ENCODE assay signal across 18 mouse cellular contexts in the genomic region with DNA sequence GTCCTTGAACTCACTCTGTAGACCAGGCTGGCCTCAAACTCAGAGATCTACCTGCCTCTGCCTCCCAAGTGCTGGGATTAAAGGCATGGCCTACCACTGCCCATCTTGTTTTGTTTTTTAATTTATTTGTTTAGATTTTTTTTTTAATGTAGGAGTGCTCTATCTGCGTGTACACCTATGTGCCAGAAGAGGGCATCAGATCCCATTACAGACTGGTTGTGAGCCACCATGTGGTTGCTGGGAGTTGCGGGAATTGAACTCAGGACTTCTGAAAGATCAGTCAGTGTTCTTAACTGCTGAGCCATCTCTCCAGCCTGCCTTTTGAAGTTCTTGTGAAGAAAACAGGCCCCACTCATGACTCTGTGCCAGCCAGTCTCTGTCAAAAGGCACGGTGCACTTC. TPM values are rescaled to one million over a fixed set of nuclear protein-coding genes. Genes with fewer than 3 reads are reported as not detected.
DNase-seq lines count a peak whose midpoint lies in the region; ATAC-seq and TF ChIP-seq lines count a peak whose summit lies in the region.
"Had no signal": no experiment of that assay in that cellular context is flagged by ENCODE, and none has a peak within 500 bp of the region (broad histone marks: within the 10 kb centered on the region; RNA-seq: fewer than 3 reads in every experiment).

No protein-coding gene starts in this region.

- H3K4me3 ChIP-seq in hindbrain, postnatal 0 days (ENCODE audit: low read length) = no peak overlapping the region
- H3K4me3 ChIP-seq in hindbrain, embryonic 11.5 days (ENCODE audit: low read depth, low read length) = no peak overlapping the region
- H3K4me3 ChIP-seq in lung, embryonic 14.5 days (ENCODE audit: low read depth, low read length) = no peak overlapping the region
- H3K4me3 ChIP-seq in stomach, postnatal 0 days (ENCODE audit: low read depth, low read length) = no peak overlapping the region
- H3K4me3 ChIP-seq: heart, embryonic 12.5 days; hindbrain, embryonic 15.5 days; liver, embryonic 15.5 days; myocyte; neural tube, embryonic 15.5 days had no signal

- 64% methylated on average over 3 of the region's 3 CpGs for WGBS in hindbrain, postnatal 0 days
- WGBS in hindbrain, embryonic 11.5 days = 73% methylated on average over 3 of the region's 3 CpGs
- 62% methylated on average over 3 of the region's 3 CpGs for WGBS in lung, embryonic 14.5 days
- WGBS in stomach, postnatal 0 days = 69% methylated on average over 3 of the region's 3 CpGs

- no peaks in the 10 kb centered on the region for H3K4me1 ChIP-seq in hindbrain, postnatal 0 days (ENCODE audit: insufficient read depth, low read length)
- no peaks in the 10 kb centered on the region for H3K4me1 ChIP-seq in hindbrain, embryonic 11.5 days (replicated peaks; ENCODE audit: control insufficient read depth, insufficient read depth, low read length)
- no peaks in the 10 kb centered on the region for H3K4me1 ChIP-seq in lung, embryonic 14.5 days (ENCODE audit: insufficient read depth)
- H3K4me1 ChIP-seq in stomach, postnatal 0 days (replicated peaks; ENCODE audit: control insufficient read depth, insufficient read depth) = no peaks in the 10 kb centered on the region
- H3K4me1 ChIP-seq: heart, embryonic 12.5 days; hindbrain, embryonic 15.5 days; liver, embryonic 15.5 days; neural tube, embryonic 15.5 days had no signal

- no peak for ATAC-seq in hindbrain, postnatal 0 days
- ATAC-seq in hindbrain, embryonic 11.5 days (ENCODE audit: low FRiP score) = no peak
- no peak for ATAC-seq in lung, embryonic 14.5 days (ENCODE audit: insufficient read depth)
- no peak for ATAC-seq in stomach, postnatal 0 days (ENCODE audit: low FRiP score, low TSS enrichment)

- H3K27ac ChIP-seq in hindbrain, postnatal 0 days = no peak overlapping the region
- no peak overlapping the region for H3K27ac ChIP-seq in hindbrain, embryonic 11.5 days (ENCODE audit: low read depth, low read length)
- no peak overlapping the region for H3K27ac ChIP-seq in lung, embryonic 14.5 days (ENCODE audit: low read depth)
- H3K27ac ChIP-seq in stomach, postnatal 0 days (replicated peaks) = no peak overlapping the region
- H3K27ac ChIP-seq: hindbrain, embryonic 15.5 days; liver, embryonic 15.5 days; neural tube, embryonic 15.5 days had no signal

- no peak for TF ChIP-seq EP300 in stomach, postnatal 0 days (optimal IDR thresholded peaks at IDR 0.05)

- H3K27me3 ChIP-seq in hindbrain, postnatal 0 days (ENCODE audit: insufficient read depth, low read length) = no peaks in the 10 kb centered on the region
- H3K27me3 ChIP-seq in hindbrain, embryonic 11.5 days (ENCODE audit: control insufficient read depth, insufficient read depth, low read length) = no peaks in the 10 kb centered on the region
- H3K27me3 ChIP-seq in lung, embryonic 14.5 days (ENCODE audit: insufficient read depth, low read length) = no peaks in the 10 kb centered on the region
- H3K27me3 ChIP-seq in stomach, postnatal 0 days (ENCODE audit: control insufficient read depth, insufficient read depth, low read length) = no peaks in the 10 kb centered on the region
- H3K27me3 ChIP-seq: hindbrain, embryonic 15.5 days had no signal

- H3K36me3 ChIP-seq in hindbrain, postnatal 0 days (ENCODE audit: insufficient read depth, low read length) = no peaks in the 10 kb centered on the region
- no peaks in the 10 kb centered on the region for H3K36me3 ChIP-seq in hindbrain, embryonic 11.5 days (ENCODE audit: control insufficient read depth, insufficient read depth, low read length)
- H3K36me3 ChIP-seq in lung, embryonic 14.5 days (ENCODE audit: insufficient read depth) = no peaks in the 10 kb centered on the region
- H3K36me3 ChIP-seq in stomach, postnatal 0 days (ENCODE audit: control insufficient read depth, insufficient read depth, low read length) = no peaks in the 10 kb centered on the region
- H3K36me3 ChIP-seq: heart, embryonic 12.5 days; hindbrain, embryonic 15.5 days; liver, embryonic 15.5 days; neural tube, embryonic 15.5 days had no signal

- H3K4me2 ChIP-seq in hindbrain, postnatal 0 days (ENCODE audit: low read depth, low read length) = no peak overlapping the region
- no peak overlapping the region for H3K4me2 ChIP-seq in hindbrain, embryonic 11.5 days (replicated peaks; ENCODE audit: low read depth, low read length)
- H3K4me2 ChIP-seq in lung, embryonic 14.5 days = no peak overlapping the region
- no peak overlapping the region for H3K4me2 ChIP-seq in stomach, postnatal 0 days (replicated peaks; ENCODE audit: low read depth)
- H3K4me2 ChIP-seq: heart, embryonic 12.5 days; hindbrain, embryonic 15.5 days; liver, embryonic 15.5 days; midbrain, embryonic 11.5 days; neural tube, embryonic 15.5 days had no signal

- peak; percentile 47 for TF ChIP-seq CTCF in hindbrain, postnatal 0 days (IDR thresholded peaks at IDR 0.05; ENCODE audit: low read depth)
- 0 out of 2 replicates have a peak, but pooled peaks have one; percentile 12 for TF ChIP-seq CTCF in lung, embryonic 14.5 days (IDR thresholded peaks at IDR 0.05; ENCODE audit: low read depth)
- peak; percentile 45 for TF ChIP-seq CTCF in stomach, postnatal 0 days (IDR thresholded peaks at IDR 0.05; ENCODE audit: low read depth)

- no peak for DNase-seq in hindbrain, postnatal 0 days (ENCODE audit: low spot score)
- DNase-seq in hindbrain, embryonic 11.5 days (ENCODE audit: low spot score) = no peak
- no peak for DNase-seq in lung, embryonic 14.5 days
- DNase-seq in lung, adult 18-20 months = no peak
- DNase-seq in ES-CJ7 (ENCODE audit: low read depth, low spot score) = peak; percentile 45
- no peak for DNase-seq in stomach, postnatal 0 days (ENCODE audit: low spot score)
- no peak for DNase-seq in right cerebral cortex, adult 2 months (ENCODE audit: low spot score in 2 of 2)
- DNase-seq: adrenal gland, adult 2 months; cerebellum, postnatal 10 days; kidney, adult 8-10 months; layer of hippocampus, postnatal 36 days; lung, postnatal 36 days had no signal

- no peak overlapping the region for H3K9ac ChIP-seq in hindbrain, postnatal 0 days (replicated peaks; ENCODE audit: low read length)
- no peak overlapping the region for H3K9ac ChIP-seq in hindbrain, embryonic 11.5 days (ENCODE audit: low read depth, low read length)
- H3K9ac ChIP-seq in lung, embryonic 14.5 days = no peak overlapping the region
- H3K9ac ChIP-seq in stomach, postnatal 0 days (ENCODE audit: low read length) = no peak overlapping the region
- H3K9ac ChIP-seq: heart, embryonic 12.5 days; hindbrain, embryonic 15.5 days; liver, embryonic 15.5 days; neural tube, embryonic 15.5 days had no signal

- no peaks in the 10 kb centered on the region for H3K9me3 ChIP-seq in hindbrain, postnatal 0 days (ENCODE audit: low read length)
- no peaks in the 10 kb centered on the region for H3K9me3 ChIP-seq in hindbrain, embryonic 11.5 days (ENCODE audit: control insufficient read depth, low read length)
- H3K9me3 ChIP-seq in lung, embryonic 14.5 days (ENCODE audit: low read depth, low read length) = no peaks in the 10 kb centered on the region
- H3K9me3 ChIP-seq in stomach, postnatal 0 days (ENCODE audit: control insufficient read depth, low read length) = no peaks in the 10 kb centered on the region
- H3K9me3 ChIP-seq: heart, embryonic 12.5 days; hindbrain, embryonic 15.5 days; liver, embryonic 15.5 days; neural tube, embryonic 15.5 days had no signal

RNA-seq across cellular contexts. Expression of gene Mef2d, which starts 44.3 kb away (rescaled TPM):
- total RNA-seq in hindbrain, postnatal 0 days (2014; rRNA removed) = 44.0 and 50.3 TPM in 2 replicates
- 13.4 and 19.2 TPM in 2 replicates for polyA plus RNA-seq in hindbrain, postnatal 0 days (2015; fragmentation: Nextera tagmentation; extraction: Ambion mirVana)
- polyA plus RNA-seq in hindbrain, embryonic 11.5 days (2014; fragmentation: Nextera tagmentation; extraction: Ambion mirVana) = 12.0 and 12.3 TPM in 2 replicates
- polyA plus RNA-seq in lung, embryonic 14.5 days (2014; fragmentation: Nextera tagmentation; extraction: Ambion mirVana) = 24.7 and 25.4 TPM in 2 replicates
- 10.6 and 13.0 TPM in 2 replicates for polyA plus RNA-seq in stomach, postnatal 0 days (2015; fragmentation: Nextera tagmentation; extraction: Ambion mirVana)
